Mouse (Mus musculus) bone marrow, adult 2 months (tissue): Measurements from ENCODE around the gene Sfmbt1.

Experiments used
- CTCF ChIP-seq: fragments of 200-500 bp; IDR thresholded peaks from 2 replicates; pipeline ENCODE4 v1.5.1; 2011; ENCODE audit warnings: low read length, control low read depth; ENCODE audit not compliant: control insufficient read depth, insufficient read depth
- POLR2A ChIP-seq: fragments of 200-500 bp; IDR thresholded peaks from 2 replicates; pipeline ENCODE4 v1.6.1; 2011; ENCODE audit warnings: low read depth, mild to moderate bottlenecking, control low read depth, low read length, borderline replicate concordance; ENCODE audit not compliant: control insufficient read depth

DNA sequence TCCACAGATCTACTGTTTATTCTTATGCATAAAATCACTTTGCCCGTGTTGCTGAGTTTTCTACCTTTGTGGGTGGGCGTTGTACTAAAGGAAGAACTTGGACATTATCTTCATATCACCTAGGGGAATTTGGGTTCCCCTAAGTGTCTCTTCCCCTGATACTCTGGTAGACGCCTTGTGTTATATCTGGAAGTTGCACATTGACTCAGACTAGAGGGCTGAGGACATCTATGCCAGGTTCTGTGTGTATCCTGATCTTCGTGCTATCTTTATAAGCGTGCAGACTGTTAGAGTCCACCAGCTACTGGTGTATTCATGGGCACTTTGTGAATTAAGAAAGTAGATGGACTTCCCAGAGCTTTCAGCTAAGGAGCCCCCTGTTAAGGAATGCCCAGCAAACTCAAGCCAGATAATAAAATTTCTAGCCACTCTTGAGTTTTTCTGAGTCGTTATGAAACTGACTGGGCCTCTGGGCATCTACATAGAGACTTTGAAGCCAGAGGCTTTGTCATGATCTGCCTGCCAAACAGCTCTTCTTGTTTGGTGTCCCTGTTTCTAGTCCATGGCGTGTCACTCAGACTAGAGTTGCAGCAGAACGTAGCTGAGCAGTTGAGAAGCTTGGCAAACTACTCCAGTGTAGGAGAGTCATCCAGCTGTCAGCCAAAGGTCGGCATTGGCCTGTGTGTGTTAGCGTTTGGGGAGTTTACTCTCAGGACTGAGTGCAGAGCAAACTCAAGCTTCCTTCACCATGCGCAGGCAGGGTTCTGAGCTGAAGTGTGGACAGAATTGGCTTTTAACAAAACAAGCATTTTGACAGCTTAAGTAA lies 114.2 kb downstream of the Sfmbt1 start:
- no peak for TF ChIP-seq CTCF
- TF ChIP-seq POLR2A, result no peak
